Mouse (Mus musculus) stomach, postnatal 0 days (tissue): ENCODE data around the gene Rnf121.

Source experiments
- CTCF ChIP-seq: IDR thresholded peaks from 2 replicates; pipeline ENCODE4 v1.5.1; 2016; ENCODE audit warnings: antibody characterized with exemption, low read depth, mild to moderate bottlenecking, moderate library complexity
- EP300 ChIP-seq: optimal IDR thresholded peaks from 2 replicates; pipeline ENCODE3; 2016; ENCODE audit warnings: antibody characterized with exemption

GRCm38 (mm10) chr7:101998194-101998927 is 66.9 kb downstream of the Rnf121 start:
- TF ChIP-seq CTCF (peak; percentile 100), EP300 (no peak)
